In the genomic region with DNA sequence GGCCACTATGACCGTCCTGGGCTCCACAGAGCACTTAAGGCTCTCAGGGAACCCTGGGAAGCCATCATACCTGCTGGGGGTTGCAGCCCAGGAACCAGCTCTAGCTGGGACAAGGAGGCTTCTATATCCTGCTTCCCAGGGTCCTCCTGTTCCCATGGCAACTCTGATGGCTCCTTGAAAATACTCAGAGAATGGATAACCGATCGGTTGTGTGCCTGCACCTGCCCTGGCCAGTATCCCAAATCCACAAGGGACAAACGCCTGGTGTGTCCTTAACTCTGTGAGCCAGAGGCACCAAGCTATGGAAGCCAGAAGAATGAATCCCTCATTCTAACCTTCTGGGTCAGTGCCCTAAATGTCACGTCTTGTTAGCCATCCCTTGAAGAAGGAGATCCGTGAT, we compare ENCODE assay signal across 18 mouse cellular contexts.
DNase-seq lines count a peak whose midpoint lies in the region; ATAC-seq lines count a peak whose summit lies in the region.
"Had no signal": no experiment of that assay in that cellular context is flagged by ENCODE, and none has a peak within 500 bp of the region (broad histone marks: within the 10 kb centered on the region; RNA-seq: fewer than 3 reads in every experiment).

No protein-coding gene starts in this region.

- peaks cover 9% of the 10 kb centered on the region for H3K9me3 ChIP-seq in heart, embryonic 13.5 days
- peaks cover 9% of the 10 kb centered on the region; the same call in 1 of the 2 replicates for H3K9me3 ChIP-seq in embryonic facial prominence, embryonic 10.5 days
- H3K9me3 ChIP-seq in midbrain, embryonic 16.5 days (replicated peaks; ENCODE audit: control insufficient read depth, low read length, poor library complexity, severe bottlenecking), result no peaks in the 10 kb centered on the region
- H3K9me3 ChIP-seq: G1E; limb, embryonic 13.5 days; liver, embryonic 15.5 days had no signal

- H3K4me1 ChIP-seq in heart, embryonic 13.5 days, result peaks cover 8% of the 10 kb centered on the region; the same call in 1 of the 2 replicates
- peaks cover 14% of the 10 kb centered on the region for H3K4me1 ChIP-seq in embryonic facial prominence, embryonic 10.5 days
- H3K4me1 ChIP-seq in midbrain, embryonic 16.5 days (ENCODE audit: control insufficient read depth, insufficient read depth, low read length), result peaks cover 8% of the 10 kb centered on the region
- H3K4me1 ChIP-seq: limb, embryonic 13.5 days; liver, embryonic 15.5 days had no signal

- peak overlapping the region; percentile 14; the same call in 1 of the 2 replicates for H3K9ac ChIP-seq in heart, embryonic 13.5 days
- H3K9ac ChIP-seq in midbrain, embryonic 16.5 days (ENCODE audit: low read depth, low read length), result no peak overlapping the region
- H3K9ac ChIP-seq: limb, embryonic 13.5 days; liver, embryonic 15.5 days had no signal

- ATAC-seq in heart, embryonic 13.5 days (ENCODE audit: extremely low read depth, insufficient number of reproducible peaks, low FRiP score, low TSS enrichment), result no peak
- no peak for ATAC-seq in midbrain, embryonic 16.5 days

- 48% methylated on average over 6 of the region's 6 CpGs for WGBS in heart, embryonic 13.5 days
- 33% methylated on average over 6 of the region's 6 CpGs for WGBS in embryonic facial prominence, embryonic 10.5 days
- WGBS in midbrain, embryonic 16.5 days, result 24% methylated on average over 6 of the region's 6 CpGs

- no peak overlapping the region for H3K27ac ChIP-seq in heart, embryonic 13.5 days (replicated peaks)
- no peak overlapping the region for H3K27ac ChIP-seq in embryonic facial prominence, embryonic 10.5 days (replicated peaks)
- H3K27ac ChIP-seq in midbrain, embryonic 16.5 days (ENCODE audit: low read length), result peak overlapping the region; percentile 11; the same call in 1 of the 2 replicates
- H3K27ac ChIP-seq: kidney, postnatal 0 days; layer of hippocampus, adult 2 months; limb, embryonic 13.5 days; liver, embryonic 15.5 days had no signal

- H3K4me2 ChIP-seq in heart, embryonic 13.5 days, result no peak overlapping the region
- no peak overlapping the region for H3K4me2 ChIP-seq in midbrain, embryonic 16.5 days (ENCODE audit: low read length)
- H3K4me2 ChIP-seq: limb, embryonic 13.5 days; liver, embryonic 15.5 days had no signal

- no peak overlapping the region for H3K4me3 ChIP-seq in heart, embryonic 13.5 days
- H3K4me3 ChIP-seq in embryonic facial prominence, embryonic 10.5 days, result no peak overlapping the region
- no peak overlapping the region for H3K4me3 ChIP-seq in midbrain, embryonic 16.5 days (ENCODE audit: low read depth, low read length)
- H3K4me3 ChIP-seq: erythroblast, embryonic 14.5 days; layer of hippocampus, adult 2 months; limb, embryonic 13.5 days; liver, embryonic 15.5 days had no signal

- no peaks in the 10 kb centered on the region for H3K27me3 ChIP-seq in heart, embryonic 13.5 days (replicated peaks)
- no peaks in the 10 kb centered on the region for H3K27me3 ChIP-seq in embryonic facial prominence, embryonic 10.5 days (replicated peaks; ENCODE audit: low read depth, poor library complexity, severe bottlenecking)
- H3K27me3 ChIP-seq in midbrain, embryonic 16.5 days (ENCODE audit: control insufficient read depth, insufficient read depth, low read depth, low read length), result no peaks in the 10 kb centered on the region
- H3K27me3 ChIP-seq: limb, embryonic 13.5 days; liver, embryonic 15.5 days had no signal

- H3K36me3 ChIP-seq in heart, embryonic 13.5 days, result no peaks in the 10 kb centered on the region
- H3K36me3 ChIP-seq in embryonic facial prominence, embryonic 10.5 days (replicated peaks), result no peaks in the 10 kb centered on the region
- H3K36me3 ChIP-seq in midbrain, embryonic 16.5 days (ENCODE audit: control insufficient read depth, insufficient read depth, low read length), result no peaks in the 10 kb centered on the region
- H3K36me3 ChIP-seq: G1E; limb, embryonic 13.5 days; liver, embryonic 15.5 days had no signal

- DNase-seq in heart, adult 9 months (ENCODE audit: low spot score in 2 of 2), result no peak
- peak; percentile 35 for DNase-seq in R1 (ENCODE audit: low read depth, low spot score)
- DNase-seq in embryonic facial prominence, embryonic 10.5 days (ENCODE audit: low spot score), result peak; percentile 35
- no peak for DNase-seq in spleen, adult 18-20 months
- no peak for DNase-seq in frontal cortex, postnatal 10 days (ENCODE audit: low spot score in 2 of 2)
- DNase-seq: adrenal gland, adult 2 months; cerebellum, adult 18-20 months; gastrocnemius, postnatal 25 days; lung, postnatal 10 days; right cerebral cortex, postnatal 4 days had no signal

Comparison
In these comparisons a context has a peak if more than half of its experiments do, and no peak if none do; other contexts are left out.
1. DNase-seq: peak in R1 (single experiment) and embryonic facial prominence, embryonic 10.5 days (single experiment); none in heart, adult 9 months (0 of 2), spleen, adult 18-20 months (0 of 2) and frontal cortex, postnatal 10 days (0 of 2).